Mouse (Mus musculus) megakaryocyte, adult 5-6 weeks (primary cell): Measurements from ENCODE around the gene Fhl3. TPM values are rescaled to one million over a fixed set of nuclear protein-coding genes. Genes with fewer than 3 reads are reported as not detected.
"Not testable (repeated sequence)": the region's sequence is repeated elsewhere in the genome, so short reads cannot be mapped to it uniquely, and the experiment has no call there.

ENCODE experiments used
- ATAC-seq: 2 replicates; pipeline ENCODE4 v1.8.0; 2016; ENCODE audit warnings: mild to moderate bottlenecking, inconsistent platforms; ENCODE audit not compliant: poor library complexity, severe bottlenecking
- total RNA-seq, 2 experiments: library from RNA; stranded (forward) in 1 of 2; stranded (reverse) in 1 of 2; fragments of 153-499, 151-499 nt in 1 of 2; fragments of 221-1000, 200-1000 nt in 1 of 2; gene quantifications; 2 replicates each; pipeline versions ENCODE4 v1.2.3 to v1.2.4; 2015 to 2017

Gene Fhl3
- total RNA-seq, 2 experiments from 2014 or later: 5.0 to 11.7 TPM

DNA sequence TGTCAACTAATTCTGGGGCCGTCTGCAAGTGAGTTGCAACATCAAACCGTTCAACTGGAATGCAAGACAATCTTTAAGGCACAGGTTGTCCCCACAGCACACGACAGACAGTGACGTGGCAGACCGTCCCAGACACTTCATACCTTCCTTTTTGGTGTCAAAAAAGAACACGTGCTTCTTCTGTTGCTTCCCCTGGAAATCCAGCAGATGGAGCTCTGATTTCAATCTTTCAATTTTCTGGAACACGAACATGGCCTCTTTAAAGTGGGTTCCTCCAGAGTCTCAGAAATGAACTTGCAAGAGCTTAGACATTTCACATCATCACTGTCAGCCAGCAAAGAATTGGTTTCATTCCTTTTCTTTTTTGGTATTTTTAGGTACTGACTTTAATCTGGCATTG, 18.2 kb upstream of the Fhl3 start:
- peak; percentile 47 for ATAC-seq

DNA sequence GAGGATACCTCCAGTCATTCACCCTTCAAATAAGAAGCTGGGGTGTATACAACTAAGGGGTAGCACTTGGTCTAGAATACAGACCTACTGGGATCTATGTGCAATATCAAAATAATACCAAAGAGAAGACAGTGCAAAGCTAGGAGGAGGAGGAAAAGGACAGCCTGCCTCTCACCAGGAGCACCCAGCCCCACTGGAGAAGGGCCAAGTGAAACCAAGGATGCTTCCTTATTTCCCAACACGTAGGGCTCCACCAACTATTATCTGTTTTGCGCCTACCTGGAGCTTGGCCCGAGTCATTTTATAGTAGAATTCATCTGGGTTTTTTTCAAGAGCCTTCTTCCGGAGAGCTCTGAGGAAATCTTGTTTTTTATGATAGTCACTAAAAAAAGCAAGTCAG, 17.0 kb upstream of the Fhl3 start:
- no peak for ATAC-seq

DNA sequence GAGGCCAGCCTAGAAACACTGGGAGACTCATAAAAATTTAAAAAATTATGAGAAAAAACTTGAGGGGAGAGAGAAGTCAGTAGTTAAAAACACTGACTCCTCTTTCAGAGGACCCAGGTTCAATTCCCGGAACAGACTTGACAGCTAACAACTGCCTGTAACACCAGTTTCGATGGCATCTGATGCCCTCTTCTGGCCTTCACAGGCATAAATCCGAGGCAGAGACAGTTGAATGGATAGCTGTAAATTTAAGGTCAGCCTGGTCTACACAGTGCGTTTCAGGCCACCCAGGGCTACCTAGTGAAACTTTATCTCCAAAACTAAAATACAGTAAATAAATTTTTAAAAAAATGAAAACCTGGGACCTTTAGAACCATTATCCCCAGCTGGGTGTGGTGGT, 15.5 kb upstream of the Fhl3 start:
- no peak for ATAC-seq

DNA sequence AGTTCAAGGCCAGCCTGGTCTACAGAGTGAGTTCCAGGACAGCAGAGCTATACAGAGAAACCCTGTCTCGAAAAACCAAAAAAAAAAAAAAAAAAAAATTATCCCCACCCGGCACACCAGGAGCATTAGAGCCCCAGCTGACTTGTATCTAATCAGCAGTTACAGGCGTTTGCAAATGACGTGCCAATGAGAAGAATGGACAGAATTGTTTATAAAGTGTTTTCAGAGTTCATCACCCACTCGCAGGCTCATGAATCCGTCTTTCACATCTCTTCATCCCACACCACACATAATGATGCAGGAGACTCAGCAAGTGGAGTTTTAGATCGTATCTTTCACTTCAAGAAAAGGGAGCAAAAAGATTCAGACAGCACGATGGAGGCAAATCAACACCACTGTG, 15.0 kb upstream of the Fhl3 start:
- ATAC-seq: no peak

DNA sequence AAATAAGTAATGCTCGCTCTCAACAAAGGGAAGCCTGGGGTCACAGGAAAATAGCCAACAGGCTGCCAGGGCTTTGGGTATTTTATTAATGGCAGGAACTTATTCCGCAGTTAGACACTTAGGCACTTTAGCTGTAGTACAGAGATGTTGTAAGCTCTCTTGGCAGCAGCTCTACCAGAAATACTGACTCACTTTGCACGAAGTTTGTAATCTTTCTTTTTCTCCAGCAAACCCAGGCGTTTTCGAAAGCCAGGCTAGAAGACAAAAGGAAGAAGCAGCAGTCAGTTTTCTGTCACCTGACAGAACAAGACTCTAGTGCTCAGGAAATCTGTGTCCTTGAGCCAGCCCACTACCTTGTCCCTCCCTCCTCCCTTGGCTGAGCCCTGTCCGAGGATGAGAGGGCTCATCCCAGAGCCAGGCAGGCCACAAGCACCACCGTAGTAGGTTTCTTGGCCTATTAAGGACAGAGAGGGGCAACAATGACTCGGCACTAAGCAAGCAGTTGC, 14.6 kb upstream of the Fhl3 start:
- ATAC-seq: no peak

DNA sequence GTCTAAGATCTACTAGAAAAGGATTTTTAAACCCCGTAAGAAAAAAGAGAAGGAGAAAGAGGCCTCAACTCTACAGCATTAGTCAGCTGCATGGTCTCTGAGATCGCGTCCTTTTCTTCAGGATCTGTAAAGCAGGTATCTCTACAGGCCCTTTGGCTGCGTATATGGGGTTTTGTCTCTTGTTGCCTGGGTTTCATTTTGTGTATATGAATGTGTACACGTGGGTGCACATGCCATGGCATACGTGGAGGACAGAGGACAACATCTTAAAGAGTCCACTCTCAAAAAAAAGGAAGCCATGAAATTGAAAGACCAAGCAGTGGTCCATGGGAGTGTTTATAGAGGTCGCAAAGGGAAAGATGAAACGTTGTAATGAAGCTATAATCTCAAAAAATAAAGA, 9.0 kb upstream of the Fhl3 start:
- ATAC-seq: no peak

DNA sequence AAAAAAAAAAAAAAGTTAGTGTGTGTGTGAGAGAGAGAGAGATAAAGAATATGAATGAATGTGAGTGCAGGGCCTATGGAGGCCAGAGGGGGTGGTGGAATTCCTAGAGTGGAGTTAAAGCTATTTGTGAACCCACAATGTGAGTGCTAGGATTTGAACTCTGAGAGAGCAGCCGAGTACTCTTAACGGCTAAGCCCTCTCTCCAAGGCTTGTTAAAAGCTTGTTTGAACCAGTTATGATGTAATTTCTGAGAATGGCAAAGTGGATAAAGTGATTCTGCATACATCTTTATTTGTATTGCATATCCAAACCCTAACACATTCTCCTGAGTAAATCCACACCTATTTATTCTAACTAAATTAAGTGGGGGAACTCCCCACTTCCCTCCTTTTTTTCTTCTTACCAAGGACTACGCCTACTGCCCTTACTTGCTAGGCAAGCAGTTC, 8.1 kb upstream of the Fhl3 start:
- no peak for ATAC-seq

DNA sequence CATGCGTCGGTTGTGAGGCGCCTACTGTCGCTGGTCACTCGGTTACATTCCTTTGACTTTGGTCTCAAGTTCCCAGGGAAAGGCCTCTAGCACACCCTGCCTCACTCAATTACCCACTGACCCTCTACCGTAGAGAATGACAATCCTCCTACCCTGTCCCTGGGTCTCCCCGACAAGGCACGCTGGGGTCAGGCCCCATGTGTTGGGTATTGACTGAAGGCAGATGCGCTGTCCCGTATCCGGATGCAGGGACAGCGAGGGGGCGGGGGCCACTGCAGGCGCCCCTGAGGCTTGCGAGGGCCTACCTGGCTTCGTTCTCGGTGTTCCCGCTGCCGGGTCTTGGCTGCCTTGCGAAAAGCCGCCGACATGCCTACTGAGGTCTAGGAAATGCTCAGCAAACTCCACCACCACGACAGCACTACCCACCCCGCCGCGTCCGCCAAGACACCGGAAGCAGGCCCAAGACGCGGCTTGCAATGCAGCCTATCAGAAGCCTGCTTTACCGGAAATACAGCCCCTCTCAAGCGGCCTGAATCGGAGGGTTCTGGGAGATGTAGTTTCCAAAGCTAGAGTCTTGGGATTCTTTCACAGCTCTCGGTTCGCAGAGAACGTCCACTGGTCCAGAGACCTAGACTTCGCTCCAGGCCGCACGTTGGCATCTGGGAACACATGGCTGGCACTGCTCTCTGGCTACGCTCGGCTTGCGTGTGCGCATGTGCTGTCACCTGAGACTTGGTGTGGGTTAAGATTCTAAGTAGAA, 7.2 kb upstream of the Fhl3 start, which contains the start of gene Utp11:
Gene Utp11 (minus strand): TSS at position 466 of the 760 bp plus-strand sequence.
- ATAC-seq: peak; percentile 93

DNA sequence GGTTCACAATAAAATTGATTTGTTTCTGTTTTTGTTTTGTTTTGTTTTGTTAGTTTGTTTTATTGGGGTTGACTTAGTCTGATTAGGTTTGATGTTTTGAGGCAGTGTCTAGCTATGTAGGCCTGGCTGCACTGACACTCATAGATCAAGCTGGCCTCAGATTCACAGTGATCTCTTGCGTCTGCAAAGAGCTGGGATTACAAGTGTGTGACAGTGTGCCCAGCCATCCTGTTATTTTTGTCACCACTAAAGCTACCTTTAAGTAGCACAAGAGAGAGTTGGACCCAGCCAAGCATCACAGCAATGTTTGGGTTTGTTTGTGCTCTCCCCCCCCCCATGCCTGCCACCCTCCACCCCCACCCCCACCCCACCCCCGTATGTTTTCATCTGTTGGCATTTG, 5.9 kb upstream of the Fhl3 start:
- ATAC-seq: no peak

DNA sequence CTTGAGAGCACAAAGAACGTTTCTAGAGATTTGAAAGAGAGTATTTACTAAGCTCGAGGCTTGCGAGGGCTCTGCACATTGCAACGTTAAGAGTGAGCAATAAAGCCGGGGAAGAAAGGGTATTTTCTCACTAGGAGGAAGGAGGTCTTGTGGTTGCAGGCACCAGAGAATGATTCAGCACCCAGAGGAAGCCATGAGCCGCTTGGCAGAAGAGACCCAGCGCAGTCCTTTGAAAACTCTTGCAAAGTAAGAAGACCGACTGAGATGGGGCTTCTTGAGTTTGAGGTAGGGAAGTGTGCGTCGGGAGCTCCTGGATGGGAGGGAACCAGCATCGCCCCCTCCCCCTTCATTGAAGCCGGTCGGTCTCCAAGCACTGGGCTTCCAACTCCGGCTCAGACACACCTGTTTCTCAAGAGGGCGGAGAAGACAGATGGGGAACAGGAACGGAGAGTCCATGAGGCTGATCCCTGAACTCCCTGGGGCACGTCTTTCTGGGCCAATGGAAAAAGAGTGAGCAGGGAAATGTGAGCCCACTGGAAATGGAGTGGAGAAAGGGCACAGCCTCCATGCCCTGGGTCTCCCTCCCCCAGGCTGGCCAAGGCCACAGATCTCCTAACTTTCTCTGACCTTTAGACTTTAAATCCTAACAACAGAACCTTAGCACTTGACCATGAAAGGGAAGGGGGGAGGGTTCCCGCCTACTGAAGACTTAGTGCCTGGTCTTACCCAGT, 4.5 kb upstream of the Fhl3 start:
- ATAC-seq: peak; percentile 49

DNA sequence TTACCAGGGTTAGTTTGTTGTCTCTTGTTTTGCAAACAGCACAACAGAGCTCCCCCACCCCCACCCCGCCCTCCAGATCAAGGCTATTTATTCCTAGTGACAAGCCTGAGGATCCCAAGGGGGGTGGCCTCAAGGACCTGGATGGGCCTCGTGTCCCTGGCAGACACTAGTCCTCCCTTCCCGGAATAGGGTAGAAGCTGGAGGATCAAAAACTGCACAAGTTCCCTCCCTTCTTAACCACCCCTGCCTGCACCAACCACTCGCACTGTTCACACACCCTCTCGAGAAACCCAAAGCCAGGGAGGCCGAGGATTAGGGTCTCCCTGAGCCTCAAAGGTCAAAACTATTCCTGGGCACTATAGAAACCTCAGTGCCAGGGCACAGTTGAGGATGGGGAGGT, 710 bp upstream of the Fhl3 start:
- no peak for ATAC-seq

DNA sequence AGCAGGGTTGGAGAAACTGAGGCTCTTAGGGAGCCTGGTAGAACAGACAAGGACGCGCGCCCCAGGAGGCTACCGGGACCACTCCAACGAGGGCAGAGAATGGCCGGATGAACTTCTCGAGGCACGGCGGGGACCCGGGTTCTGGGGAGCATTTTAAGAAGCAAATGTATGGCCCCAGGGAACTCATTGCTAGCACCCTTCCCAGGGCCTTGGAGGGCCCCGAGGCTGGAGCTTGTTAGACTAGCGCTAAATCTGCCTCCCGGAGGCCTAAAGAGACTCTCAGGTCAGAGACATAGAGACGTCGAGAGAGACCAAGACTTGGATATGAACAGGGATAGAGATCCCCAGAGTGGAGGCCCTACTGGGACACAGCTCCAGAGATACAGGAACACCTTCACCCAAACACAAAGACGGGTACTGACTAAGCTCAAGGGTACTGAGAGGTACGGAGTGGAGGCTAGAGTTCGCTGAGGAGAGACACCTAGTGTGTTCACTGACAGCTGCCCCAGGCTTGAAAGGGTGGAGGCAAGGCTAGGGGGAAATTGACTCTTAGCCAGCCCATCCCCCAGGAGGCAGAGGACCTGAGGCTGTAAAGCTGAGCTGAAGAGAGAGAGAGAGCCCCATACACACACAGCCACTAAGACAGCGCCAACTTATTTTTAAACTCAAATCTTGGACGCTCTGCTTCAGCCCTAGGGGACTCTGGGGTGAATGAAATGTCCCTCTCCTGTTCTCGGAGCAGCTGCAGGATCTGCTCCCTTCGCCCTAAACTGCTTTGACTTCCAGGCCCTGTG, 748 bp downstream of the Fhl3 start:
- peak; percentile 36 for ATAC-seq

DNA sequence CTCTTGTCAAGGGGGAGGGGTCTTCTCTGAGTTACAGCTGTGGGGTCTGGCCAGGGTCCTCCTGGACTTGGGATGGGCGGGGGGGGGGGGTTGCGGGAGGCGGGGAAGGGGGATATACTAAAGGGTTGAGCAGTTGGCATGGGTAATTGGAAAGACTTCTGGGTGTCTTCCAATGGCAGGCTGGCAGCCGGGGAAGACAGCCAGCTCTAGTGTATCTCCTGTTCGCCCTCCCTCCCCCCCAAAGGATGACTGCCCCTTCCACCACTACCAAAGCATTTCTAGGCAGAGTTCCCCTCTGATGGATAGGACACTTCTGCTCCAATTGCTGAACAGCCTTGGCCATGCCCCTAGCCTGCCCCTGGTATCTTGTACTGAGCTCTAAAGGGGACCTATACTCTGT, 1.4 kb downstream of the Fhl3 start:
- no peak for ATAC-seq

DNA sequence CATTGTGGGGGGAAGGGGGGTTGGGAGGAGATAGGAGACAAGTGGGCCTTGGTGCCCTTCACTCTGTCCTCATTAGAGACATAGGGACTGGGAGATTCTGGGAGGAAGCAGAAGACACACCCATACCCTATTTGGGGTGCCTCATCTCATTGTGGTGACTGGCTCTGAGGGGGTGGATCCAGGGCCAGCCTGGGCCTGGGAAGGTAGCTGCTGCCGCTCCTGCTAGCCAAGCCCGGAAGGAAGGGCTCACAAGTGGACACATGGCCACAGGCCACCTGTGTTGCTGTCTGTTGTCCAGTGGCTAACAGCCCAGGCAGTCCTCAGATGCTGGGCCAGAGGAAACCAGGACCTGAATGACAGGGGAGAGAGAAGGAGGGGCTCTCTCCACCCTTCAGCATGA, 2.9 kb downstream of the Fhl3 start:
- peak; percentile 17 for ATAC-seq

DNA sequence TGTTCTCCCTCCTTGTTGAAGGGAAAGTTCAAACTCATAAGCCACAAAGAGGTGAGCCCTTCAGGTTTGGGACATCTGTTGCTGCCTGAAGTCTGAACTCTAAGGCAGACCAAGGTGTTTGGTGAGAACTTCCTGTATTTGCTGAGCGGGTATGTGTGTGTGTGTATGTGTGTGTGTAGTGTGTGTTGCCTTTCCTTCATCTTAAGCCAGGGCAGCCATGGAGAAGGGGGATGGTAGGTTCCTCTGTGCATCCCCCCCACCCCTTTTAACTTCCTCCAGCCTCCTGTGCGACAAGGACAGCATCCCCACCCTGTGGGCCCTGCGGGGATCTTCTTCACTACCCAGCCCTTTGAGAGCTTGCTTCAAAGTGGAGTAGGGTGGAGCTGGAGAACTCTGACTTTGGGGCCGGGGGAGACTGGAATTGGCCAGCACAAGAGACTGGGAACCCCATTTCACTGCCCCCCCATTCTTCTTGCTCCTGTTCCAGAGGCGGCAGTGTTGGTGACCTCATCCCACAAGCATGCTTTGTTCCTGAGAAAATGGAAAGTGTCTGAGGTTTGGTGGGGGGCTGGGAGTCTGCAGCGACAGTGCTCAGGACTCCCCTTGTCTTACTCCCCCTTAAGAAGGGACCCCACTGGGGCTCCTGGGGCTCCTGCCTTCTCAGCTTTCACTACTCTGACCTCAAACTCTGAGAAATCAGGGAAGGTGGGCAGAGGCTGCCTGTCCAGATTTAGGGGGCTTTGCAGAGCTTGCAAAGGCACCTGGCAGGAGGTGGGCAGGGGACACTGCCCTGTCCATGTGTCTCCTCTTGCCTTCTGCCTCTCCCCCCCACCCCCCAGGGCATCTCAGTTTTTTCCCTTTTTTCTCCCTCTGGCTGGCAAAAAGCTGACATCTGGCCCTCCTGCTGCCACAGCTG, 3.6 kb downstream of the Fhl3 start:
- ATAC-seq: peak; percentile 25

DNA sequence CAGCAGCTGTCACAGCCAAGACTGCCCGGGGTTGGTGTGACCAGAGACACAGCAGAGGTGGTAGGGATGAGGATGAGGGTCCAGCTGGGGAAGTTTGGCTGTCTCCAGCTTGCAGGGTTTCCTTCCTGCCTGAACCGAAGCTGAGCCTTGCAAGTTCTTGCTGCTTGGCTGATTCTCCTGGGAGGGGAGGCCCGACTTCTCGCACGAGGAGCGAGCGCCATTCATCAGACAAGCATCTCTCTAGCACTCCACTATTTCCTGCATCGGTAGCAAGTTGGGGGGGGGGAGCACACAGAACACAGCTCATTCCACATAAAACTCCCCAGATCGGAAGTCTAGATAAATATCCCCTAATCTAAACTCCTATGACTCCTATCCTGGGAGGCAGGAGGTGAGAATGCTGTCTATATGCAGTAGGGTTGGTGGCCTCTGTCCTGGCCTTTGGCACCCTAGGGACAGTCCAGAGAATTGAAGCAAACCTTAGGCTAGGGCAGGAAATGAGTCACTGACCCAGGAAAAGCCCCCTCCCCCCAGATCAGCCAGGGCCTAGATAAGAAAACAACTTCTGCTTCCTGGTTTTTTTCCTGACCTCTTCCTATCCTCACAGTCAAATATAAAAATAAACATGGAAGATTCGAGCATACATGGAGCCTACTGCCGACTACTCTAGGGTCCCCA, 4.4 kb downstream of the Fhl3 start:
- no peak for ATAC-seq

DNA sequence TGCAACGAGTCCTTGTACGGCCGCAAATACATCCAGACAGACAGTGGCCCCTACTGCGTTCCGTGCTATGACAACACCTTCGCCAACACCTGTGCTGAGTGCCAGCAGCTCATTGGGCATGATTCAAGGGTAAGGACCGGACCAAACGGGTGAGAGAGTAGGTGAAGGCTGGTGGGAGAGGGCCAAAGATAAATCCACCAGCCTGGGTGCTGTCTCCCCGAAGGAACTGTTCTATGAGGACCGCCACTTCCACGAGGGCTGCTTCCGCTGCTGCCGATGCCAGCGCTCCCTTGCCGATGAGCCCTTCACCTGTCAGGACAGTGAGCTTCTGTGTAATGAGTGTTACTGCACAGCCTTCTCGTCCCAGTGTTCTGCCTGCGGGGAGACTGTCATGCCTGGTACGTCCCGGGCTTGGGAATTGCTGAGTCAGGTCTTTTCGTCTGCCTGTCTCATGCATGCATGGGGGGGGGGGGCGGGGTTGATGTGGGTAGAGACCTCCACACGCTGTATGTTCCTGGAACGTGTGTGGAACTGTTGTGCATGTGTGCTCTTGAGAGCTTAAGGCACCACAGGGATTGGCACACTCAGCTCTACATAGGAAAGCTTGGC, 5.3 kb downstream of the Fhl3 start:
- ATAC-seq: no peak

DNA sequence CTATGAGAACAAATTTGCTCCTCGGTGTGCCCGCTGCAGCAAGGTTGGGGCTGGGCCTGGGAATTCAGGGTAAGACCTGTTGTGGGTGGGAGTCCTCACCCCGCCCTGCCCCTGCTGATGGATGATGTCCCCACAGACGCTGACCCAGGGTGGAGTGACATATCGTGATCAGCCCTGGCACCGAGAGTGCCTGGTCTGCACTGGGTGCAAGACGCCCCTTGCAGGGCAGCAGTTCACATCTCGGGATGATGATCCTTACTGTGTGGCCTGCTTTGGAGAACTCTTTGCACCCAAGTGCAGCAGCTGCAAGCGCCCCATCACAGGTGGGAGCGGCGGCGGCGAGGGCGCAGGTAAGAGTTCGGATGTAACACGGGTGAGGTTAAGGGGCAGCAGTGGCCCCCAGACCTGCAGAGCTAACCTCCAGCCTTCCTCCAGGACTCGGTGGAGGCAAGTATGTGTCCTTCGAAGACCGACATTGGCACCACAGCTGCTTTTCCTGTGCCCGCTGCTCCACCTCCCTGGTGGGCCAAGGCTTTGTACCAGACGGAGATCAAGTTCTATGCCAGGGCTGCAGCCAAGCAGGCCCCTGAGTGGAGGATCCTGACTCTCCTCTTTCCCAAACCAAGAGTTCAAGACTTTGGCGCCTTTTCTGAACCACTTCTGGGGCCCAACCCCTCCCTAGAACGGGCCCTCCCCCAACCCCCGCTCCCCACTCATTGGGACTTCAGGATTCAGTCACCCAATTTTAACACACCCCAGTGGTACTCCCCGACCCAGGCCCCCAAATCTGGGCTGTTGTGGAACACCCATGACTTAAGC, 7.1 kb downstream of the Fhl3 start:
- not testable (repeated sequence) for ATAC-seq

DNA sequence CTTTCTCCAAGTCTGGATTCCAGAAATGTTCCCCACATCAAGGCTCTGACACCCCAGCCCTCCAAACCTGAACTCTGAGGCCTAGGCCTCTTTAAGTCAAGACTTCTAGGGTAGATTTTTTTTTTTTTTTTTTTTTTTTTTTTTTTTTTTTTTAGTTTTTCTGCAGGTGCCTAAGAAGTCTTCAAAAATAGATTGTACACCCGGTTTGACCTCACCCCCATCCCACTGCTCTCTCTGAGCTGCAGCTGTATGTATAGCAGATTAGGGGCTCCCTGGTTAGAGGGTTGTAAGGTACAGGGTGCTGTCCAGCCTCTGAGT, 7.7 kb downstream of the Fhl3 start:
- not testable (repeated sequence) for ATAC-seq
